Mouse (Mus musculus) heart, adult 2 months (tissue): Measurements from ENCODE around the gene Rft1.

Experiments used
- EP300 ChIP-seq: fragments of 200-500 bp; IDR thresholded peaks from 2 replicates; pipeline ENCODE4 v1.6.1; 2011; ENCODE audit warnings: low read depth, low read length, control low read depth; ENCODE audit not compliant: insufficient read depth
- POLR2A ChIP-seq: fragments of 200-500 bp; IDR thresholded peaks from 2 replicates; pipeline ENCODE4 v1.6.1; 2011; ENCODE audit warnings: mild to moderate bottlenecking, low read depth, low read length, control low read depth; ENCODE audit not compliant: insufficient read depth

DNA sequence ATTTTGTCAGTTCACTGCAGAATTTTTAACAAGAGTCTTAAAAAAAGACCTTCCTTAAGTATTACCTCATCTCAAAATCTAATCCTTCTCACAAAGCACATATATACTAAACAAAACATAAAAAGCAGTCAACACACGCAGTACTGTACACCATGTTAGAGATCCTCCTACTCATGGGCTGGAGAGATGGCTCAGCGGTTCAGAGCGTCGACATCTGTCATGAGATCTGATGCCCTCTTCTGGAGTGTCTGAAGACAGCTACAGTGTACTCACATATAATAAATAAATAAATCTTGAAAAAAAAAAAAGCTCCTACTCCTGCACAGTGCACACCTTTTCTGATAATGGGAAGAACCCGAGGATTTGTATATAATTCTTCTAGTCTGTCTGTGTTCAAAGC is 68.2 kb downstream of the Rft1 start:
- no peak for TF ChIP-seq EP300
- TF ChIP-seq POLR2A, result no peak
